Mouse (Mus musculus) stomach, embryonic 16.5 days (tissue): Measurements from ENCODE around the gene Tmem245. TPM values are rescaled to one million over a fixed set of nuclear protein-coding genes. Genes with fewer than 3 reads are reported as not detected.

Experiments used
- ATAC-seq: fragments of 200-750 bp; cut with Nextera tagmentation; 2 replicates; pipeline ENCODE4 v1.8.0; 2017; ENCODE audit warnings: moderate number of reproducible peaks, moderate TSS enrichment; ENCODE audit not compliant: insufficient read depth, low FRiP score
- H3K27ac ChIP-seq: fragments of 300-500 bp; sonication (generic); 2 replicates; pipeline ENCODE4 v1.5.1; 2014; ENCODE audit warnings: low read length
- H3K27me3 ChIP-seq: fragments of 300-500 bp; sonication (generic); 2 replicates; pipeline ENCODE4 v1.6.1; 2014; ENCODE audit warnings: low read length, control low read depth, mixed read lengths; ENCODE audit not compliant: control insufficient read depth, insufficient read depth
- H3K36me3 ChIP-seq: fragments of 300-500 bp; sonication (generic); 2 replicates; pipeline ENCODE4 v1.6.1; 2014; ENCODE audit warnings: low read length; ENCODE audit not compliant: control insufficient read depth, insufficient read depth
- H3K4me1 ChIP-seq: fragments of 300-500 bp; sonication (generic); 2 replicates; pipeline ENCODE4 v1.6.1; 2014; ENCODE audit warnings: low read length, control low read depth, mixed read lengths; ENCODE audit not compliant: control insufficient read depth, insufficient read depth
- H3K4me2 ChIP-seq: fragments of 300-500 bp; sonication (generic); 2 replicates; pipeline ENCODE4 v1.6.1; 2014; ENCODE audit warnings: low read depth, low read length, mixed read lengths
- H3K4me3 ChIP-seq: fragments of 300-500 bp; sonication (generic); replicated peaks from 2 replicates; pipeline ENCODE4 v1.5.1; 2014; ENCODE audit warnings: mild to moderate bottlenecking, low read length
- H3K9ac ChIP-seq: fragments of 300-500 bp; sonication (generic); 2 replicates; pipeline ENCODE4 v1.6.1; 2014; ENCODE audit warnings: low read length
- H3K9me3 ChIP-seq: fragments of 300-500 bp; sonication (generic); replicated peaks from 2 replicates; pipeline ENCODE4 v1.6.1; 2016; ENCODE audit warnings: low read length, control low read depth; ENCODE audit not compliant: control insufficient read depth
- WGBS: fragments of 180-500 bp; shearing (Covaris S2); extraction: QIAGEN DNeasy Blood & Tissue Kit; methylation state at CpG from one replicate; pipeline ENCODE4 v1.1.7; 2014; 5-methylcytosine and 5-hydroxymethylcytosine counted together
- polyA plus RNA-seq: library from polyadenylated mRNA; unstranded; fragments of >200 nt; fragmentation: Nextera tagmentation; extraction: Ambion mirVana; gene quantifications from 2 replicates; pipeline ENCODE4 v1.2.1, GENCODE M21; 2015

The Tmem245 gene
- polyA plus RNA-seq, 1 experiment from 2014 or later = 5.8 TPM

- H3K4me3 ChIP-seq = no peak overlapping the region
- WGBS = 95% methylated on average over 3 of the region's 3 CpGs
- no peaks in the 10 kb centered on the region for H3K36me3 ChIP-seq
- no peak overlapping the region for H3K4me2 ChIP-seq
- no peaks in the 10 kb centered on the region for H3K27me3 ChIP-seq
- H3K9me3 ChIP-seq = peaks cover 4% of the 10 kb centered on the region
- H3K4me1 ChIP-seq = peaks cover 6% of the 10 kb centered on the region; the same call in 1 of the 2 replicates
- no peak overlapping the region for H3K9ac ChIP-seq
- ATAC-seq = no peak
- no peak overlapping the region for H3K27ac ChIP-seq
Measured at GRCm38 (mm10) chr4:56847400-56847799, 99.8 kb downstream of the Tmem245 start.

- WGBS = 67% methylated on average over 12 of the region's 12 CpGs
- H3K9me3 ChIP-seq = peaks cover 4% of the 10 kb centered on the region
- no peak for ATAC-seq
- no peak overlapping the region for H3K27ac ChIP-seq
- H3K4me1 ChIP-seq = peaks cover 5% of the 10 kb centered on the region; the same call in 1 of the 2 replicates
- H3K36me3 ChIP-seq = no peaks in the 10 kb centered on the region
- H3K9ac ChIP-seq = no peak overlapping the region
- no peak overlapping the region for H3K4me2 ChIP-seq
- no peaks in the 10 kb centered on the region for H3K27me3 ChIP-seq
- H3K4me3 ChIP-seq = no peak overlapping the region
Measured at GRCm38 (mm10) chr4:56845896-56846533, 101.2 kb downstream of the Tmem245 start.

GRCm38 (mm10) chr4:56844911-56845310 lies 102.3 kb downstream of the Tmem245 start:
- no peak overlapping the region for H3K4me2 ChIP-seq
- H3K4me1 ChIP-seq = no peaks in the 10 kb centered on the region
- ATAC-seq = no peak
- no peaks in the 10 kb centered on the region for H3K27me3 ChIP-seq
- H3K9ac ChIP-seq = no peak overlapping the region
- no peak overlapping the region for H3K4me3 ChIP-seq
- WGBS = 86% methylated on average over 4 of the region's 4 CpGs
- H3K36me3 ChIP-seq = no peaks in the 10 kb centered on the region
- peaks cover 4% of the 10 kb centered on the region for H3K9me3 ChIP-seq
- no peak overlapping the region for H3K27ac ChIP-seq

GRCm38 (mm10) chr4:56843963-56844362 lies 103.3 kb downstream of the Tmem245 start:
- Histone ChIP-seq H3K27ac (no peak overlapping the region), H3K36me3 (no peaks in the 10 kb centered on the region), H3K27me3 (no peaks in the 10 kb centered on the region), H3K9ac (no peak overlapping the region), H3K4me1 (no peaks in the 10 kb centered on the region), H3K9me3 (peaks cover 4% of the 10 kb centered on the region), H3K4me2 (no peak overlapping the region), H3K4me3 (no peak overlapping the region)
- 87% methylated on average over 2 of the region's 2 CpGs for WGBS
- ATAC-seq = no peak

GRCm38 (mm10) chr4:56842501-56842900 lies 104.7 kb downstream of the Tmem245 start:
- WGBS = 75% methylated on average over 7 of the region's 7 CpGs
- Histone ChIP-seq H3K36me3 (no peaks in the 10 kb centered on the region), H3K9me3 (peaks cover 4% of the 10 kb centered on the region), H3K4me3 (no peak overlapping the region), H3K9ac (no peak overlapping the region), H3K27me3 (no peaks in the 10 kb centered on the region), H3K4me2 (no peak overlapping the region), H3K4me1 (no peaks in the 10 kb centered on the region), H3K27ac (no peak overlapping the region)
- no peak for ATAC-seq

GRCm38 (mm10) chr4:56840297-56840696 lies 106.9 kb downstream of the Tmem245 start:
- H3K4me1 ChIP-seq = no peaks in the 10 kb centered on the region
- H3K4me2 ChIP-seq = no peak overlapping the region
- H3K27ac ChIP-seq = no peak overlapping the region
- WGBS = 52% methylated on average over 3 of the region's 3 CpGs
- H3K27me3 ChIP-seq = no peaks in the 10 kb centered on the region
- peaks cover 4% of the 10 kb centered on the region for H3K9me3 ChIP-seq
- no peak overlapping the region for H3K9ac ChIP-seq
- no peaks in the 10 kb centered on the region for H3K36me3 ChIP-seq
- no peak for ATAC-seq
- H3K4me3 ChIP-seq = no peak overlapping the region

- ATAC-seq = no peak
- 73% methylated on average over 6 of the region's 6 CpGs for WGBS
- no peak overlapping the region for H3K4me2 ChIP-seq
- no peaks in the 10 kb centered on the region for H3K36me3 ChIP-seq
- no peak overlapping the region for H3K27ac ChIP-seq
- no peaks in the 10 kb centered on the region for H3K9me3 ChIP-seq
- H3K4me3 ChIP-seq = no peak overlapping the region
- H3K4me1 ChIP-seq = no peaks in the 10 kb centered on the region
- no peak overlapping the region for H3K9ac ChIP-seq
- H3K27me3 ChIP-seq = no peaks in the 10 kb centered on the region
Measured at GRCm38 (mm10) chr4:56837661-56838060, 109.6 kb downstream of the Tmem245 start.

GRCm38 (mm10) chr4:56831998-56832397 lies 115.2 kb downstream of the Tmem245 start:
- WGBS = 86% methylated on average over 7 of the region's 7 CpGs
- ATAC-seq = no peak
- no peak overlapping the region for H3K27ac ChIP-seq
- no peak overlapping the region for H3K9ac ChIP-seq
- H3K27me3 ChIP-seq = no peaks in the 10 kb centered on the region
- H3K36me3 ChIP-seq = no peaks in the 10 kb centered on the region
- no peaks in the 10 kb centered on the region for H3K4me1 ChIP-seq
- H3K9me3 ChIP-seq = no peaks in the 10 kb centered on the region
- no peak overlapping the region for H3K4me3 ChIP-seq
- H3K4me2 ChIP-seq = no peak overlapping the region

GRCm38 (mm10) chr4:56831013-56831609 lies 116.1 kb downstream of the Tmem245 start:
- no peak for ATAC-seq
- no peak overlapping the region for H3K4me2 ChIP-seq

More at GRCm38 (mm10) chr4:56831013-56831609, 116.1 kb downstream of the Tmem245 start:
- Histone ChIP-seq H3K4me3 (no peak overlapping the region), H3K4me1 (no peaks in the 10 kb centered on the region), H3K27ac (no peak overlapping the region), H3K9ac (no peak overlapping the region), H3K36me3 (no peaks in the 10 kb centered on the region), H3K27me3 (no peaks in the 10 kb centered on the region), H3K9me3 (no peaks in the 10 kb centered on the region)
- WGBS = 60% methylated on average over 13 of the region's 13 CpGs
